Mouse (Mus musculus): ENCODE measurements around the gene Trpm6. TPM values are rescaled to one million over a fixed set of nuclear protein-coding genes. Genes with fewer than 3 reads are reported as not detected.
"Not testable (repeated sequence)": the region's sequence is repeated elsewhere in the genome, so short reads cannot be mapped to it uniquely, and the experiment has no call there.

Trpm6 gene
- 0.13 and 0.14 TPM in 2 replicates for polyA plus RNA-seq (2015; fragmentation: Nextera tagmentation; extraction: Ambion mirVana)

GRCm38 (mm10) chr19:18749598-18750339 lies at the start of gene Trpm6:
Trpm6 (plus strand) TSS chr19:18749983.
- peaks cover 7% of the 10 kb centered on the region; the same call in 1 of the 2 replicates for H3K4me1 ChIP-seq
- ATAC-seq (ENCODE audit: insufficient number of reproducible peaks, low FRiP score, low TSS enrichment, low read depth), result no peak

GRCm38 (mm10) chr19:18708101-18708500 lies 41.7 kb upstream of the Trpm6 start:
- Histone ChIP-seq H3K4me1 (no peaks in the 10 kb centered on the region), H3K36me3 (no peaks in the 10 kb centered on the region), H3K4me2 (replicated peaks) (no peak overlapping the region), H3K4me3 (replicated peaks) (no peak overlapping the region), H3K9me3 (replicated peaks) (no peaks in the 10 kb centered on the region), H3K27ac (replicated peaks) (no peak overlapping the region), H3K27me3 (no peaks in the 10 kb centered on the region), H3K9ac (no peak overlapping the region)
- ATAC-seq (ENCODE audit: insufficient number of reproducible peaks, low FRiP score, low TSS enrichment, low read depth), result no peak

More at GRCm38 (mm10) chr19:18749598-18750339, at the start of gene Trpm6:
- no peaks in the 10 kb centered on the region for H3K27me3 ChIP-seq
- no peaks in the 10 kb centered on the region for H3K9me3 ChIP-seq (replicated peaks)
- H3K27ac ChIP-seq (replicated peaks), result no peak within 1 kb of the TSS
- peak within 1 kb of the TSS; percentile 71 for H3K4me2 ChIP-seq (replicated peaks)
- 6% methylated on average over 41 of the region's 41 CpGs for WGBS
- H3K9ac ChIP-seq, result peak within 1 kb of the TSS; percentile 12; the same call in 1 of the 2 replicates
- peak within 1 kb of the TSS; percentile 43 for H3K4me3 ChIP-seq (replicated peaks)
- H3K36me3 ChIP-seq, result no peaks in the 10 kb centered on the region

- H3K4me3 ChIP-seq (replicated peaks), result no peak overlapping the region
- no peak for ATAC-seq (ENCODE audit: insufficient number of reproducible peaks, low FRiP score, low TSS enrichment, low read depth)
- no peaks in the 10 kb centered on the region for H3K27me3 ChIP-seq
- H3K9ac ChIP-seq, result no peak overlapping the region
- H3K4me1 ChIP-seq, result peaks cover 22% of the 10 kb centered on the region
- no peak overlapping the region for H3K4me2 ChIP-seq (replicated peaks)
- H3K9me3 ChIP-seq (replicated peaks), result no peaks in the 10 kb centered on the region
- no peaks in the 10 kb centered on the region for H3K36me3 ChIP-seq
- H3K27ac ChIP-seq (replicated peaks), result no peak overlapping the region
- 76% methylated on average over 6 of the region's 6 CpGs for WGBS
Measured at GRCm38 (mm10) chr19:18710903-18711302, 38.9 kb upstream of the Trpm6 start.

- ATAC-seq (ENCODE audit: insufficient number of reproducible peaks, low FRiP score, low TSS enrichment, low read depth), result no peak
- H3K4me3 ChIP-seq (replicated peaks), result no peak overlapping the region
- no peaks in the 10 kb centered on the region for H3K9me3 ChIP-seq (replicated peaks)
- WGBS, result 78% methylated on average over 9 of the region's 9 CpGs
- peaks cover 25% of the 10 kb centered on the region for H3K4me1 ChIP-seq
- H3K36me3 ChIP-seq, result no peaks in the 10 kb centered on the region
- H3K27ac ChIP-seq (replicated peaks), result no peak overlapping the region
- H3K9ac ChIP-seq, result no peak overlapping the region
- no peak overlapping the region for H3K4me2 ChIP-seq (replicated peaks)
- no peaks in the 10 kb centered on the region for H3K27me3 ChIP-seq
Measured at GRCm38 (mm10) chr19:18711589-18711988, 38.2 kb upstream of the Trpm6 start.

- H3K27ac ChIP-seq (replicated peaks), result peak overlapping the region; percentile 98
- no peaks in the 10 kb centered on the region for H3K36me3 ChIP-seq
- no peak for ATAC-seq (ENCODE audit: insufficient number of reproducible peaks, low FRiP score, low TSS enrichment, low read depth)
- peak overlapping the region; percentile 87 for H3K4me2 ChIP-seq (replicated peaks)
- H3K4me3 ChIP-seq (replicated peaks), result peak overlapping the region; percentile 87
- H3K9ac ChIP-seq, result peak overlapping the region; percentile 81
- no peaks in the 10 kb centered on the region for H3K27me3 ChIP-seq
- peaks cover 25% of the 10 kb centered on the region for H3K4me1 ChIP-seq
- 55% methylated on average over 16 of the region's 16 CpGs for WGBS
- H3K9me3 ChIP-seq (replicated peaks), result no peaks in the 10 kb centered on the region
Measured at GRCm38 (mm10) chr19:18712153-18712865, 37.5 kb upstream of the Trpm6 start.

- H3K4me2 ChIP-seq (replicated peaks), result peak within 1 kb of the TSS; percentile 87
- peak within 1 kb of the TSS; percentile 87 for H3K4me3 ChIP-seq (replicated peaks)
- H3K9ac ChIP-seq, result peak within 1 kb of the TSS; percentile 81
- under 1% methylated on average over 49 of the region's 49 CpGs for WGBS
- peak within 1 kb of the TSS; percentile 98 for H3K27ac ChIP-seq (replicated peaks)
- H3K4me1 ChIP-seq, result peaks cover 25% of the 10 kb centered on the region
- peak; percentile 98 for ATAC-seq (ENCODE audit: insufficient number of reproducible peaks, low FRiP score, low TSS enrichment, low read depth)
- no peaks in the 10 kb centered on the region for H3K9me3 ChIP-seq (replicated peaks)
- no peaks in the 10 kb centered on the region for H3K36me3 ChIP-seq
- no peaks in the 10 kb centered on the region for H3K27me3 ChIP-seq
Measured at GRCm38 (mm10) chr19:18712866-18713300, 36.9 kb upstream of the Trpm6 start, which contains the start of gene D030056L22Rik. D030056L22Rik (plus strand) TSS chr19:18713193.

- Histone ChIP-seq H3K9ac (peak overlapping the region; percentile 81), H3K4me2 (replicated peaks) (peak overlapping the region; percentile 87), H3K4me1 (peaks cover 25% of the 10 kb centered on the region), H3K27ac (replicated peaks) (peak overlapping the region; percentile 98), H3K4me3 (replicated peaks) (peak overlapping the region; percentile 87)
- H3K9me3 ChIP-seq (replicated peaks); H3K36me3 ChIP-seq; H3K27me3 ChIP-seq: not testable (repeated sequence)
- peak; percentile 49; the same call in 1 of the 2 replicates for ATAC-seq (ENCODE audit: insufficient number of reproducible peaks, low FRiP score, low TSS enrichment, low read depth)
- WGBS, result under 1% methylated on average over 41 of the region's 46 CpGs
Measured at GRCm38 (mm10) chr19:18713357-18713756, 36.4 kb upstream of the Trpm6 start.

- 13% methylated on average over 1 of the region's 1 CpGs for WGBS
- Histone ChIP-seq H3K27me3 (no peaks in the 10 kb centered on the region), H3K4me3 (replicated peaks) (no peak overlapping the region), H3K9me3 (replicated peaks) (no peaks in the 10 kb centered on the region), H3K36me3 (peaks cover 11% of the 10 kb centered on the region), H3K4me2 (replicated peaks) (no peak overlapping the region), H3K4me1 (peaks cover 25% of the 10 kb centered on the region), H3K9ac (no peak overlapping the region), H3K27ac (replicated peaks) (no peak overlapping the region)
- ATAC-seq (ENCODE audit: insufficient number of reproducible peaks, low FRiP score, low TSS enrichment, low read depth), result no peak
Measured at GRCm38 (mm10) chr19:18716374-18716773, 33.4 kb upstream of the Trpm6 start.

- no peak overlapping the region for H3K4me2 ChIP-seq (replicated peaks)
- H3K9me3 ChIP-seq (replicated peaks), result no peaks in the 10 kb centered on the region
- H3K27ac ChIP-seq (replicated peaks), result no peak overlapping the region
- no peak overlapping the region for H3K9ac ChIP-seq
- no peak for ATAC-seq (ENCODE audit: insufficient number of reproducible peaks, low FRiP score, low TSS enrichment, low read depth)
- peaks cover 11% of the 10 kb centered on the region for H3K36me3 ChIP-seq
- 79% methylated on average over 3 of the region's 3 CpGs for WGBS
- no peaks in the 10 kb centered on the region for H3K27me3 ChIP-seq
- H3K4me1 ChIP-seq, result peaks cover 8% of the 10 kb centered on the region
- no peak overlapping the region for H3K4me3 ChIP-seq (replicated peaks)
Measured at GRCm38 (mm10) chr19:18720337-18720736, 29.4 kb upstream of the Trpm6 start.

GRCm38 (mm10) chr19:18725186-18725585 lies 24.6 kb upstream of the Trpm6 start:
- Histone ChIP-seq H3K4me1 (no peaks in the 10 kb centered on the region), H3K4me2 (replicated peaks) (no peak overlapping the region), H3K4me3 (replicated peaks) (no peak overlapping the region), H3K27me3 (no peaks in the 10 kb centered on the region), H3K36me3 (no peaks in the 10 kb centered on the region), H3K9ac (no peak overlapping the region), H3K27ac (replicated peaks) (no peak overlapping the region), H3K9me3 (replicated peaks) (no peaks in the 10 kb centered on the region)
- 87% methylated on average over 2 of the region's 2 CpGs for WGBS
- no peak for ATAC-seq (ENCODE audit: insufficient number of reproducible peaks, low FRiP score, low TSS enrichment, low read depth)

- 77% methylated on average over 7 of the region's 7 CpGs for WGBS
- Histone ChIP-seq H3K27ac (replicated peaks) (no peak overlapping the region), H3K36me3 (no peaks in the 10 kb centered on the region)
Measured at GRCm38 (mm10) chr19:18730255-18730654, 19.5 kb upstream of the Trpm6 start.

More at GRCm38 (mm10) chr19:18730255-18730654, 19.5 kb upstream of the Trpm6 start:
- Histone ChIP-seq H3K4me1 (no peaks in the 10 kb centered on the region), H3K4me2 (replicated peaks) (no peak overlapping the region), H3K4me3 (replicated peaks) (no peak overlapping the region), H3K9ac (no peak overlapping the region), H3K27me3 (no peaks in the 10 kb centered on the region), H3K9me3 (replicated peaks) (no peaks in the 10 kb centered on the region)
- no peak for ATAC-seq (ENCODE audit: insufficient number of reproducible peaks, low FRiP score, low TSS enrichment, low read depth)
